Mouse (Mus musculus): ENCODE results near the gene Kat5. TPM values are rescaled to one million over a fixed set of nuclear protein-coding genes. Genes with fewer than 3 reads are reported as not detected.

Kat5 gene
- 45.6 and 47.3 TPM in 2 replicates for polyA plus RNA-seq (2014; fragmentation: Nextera tagmentation; extraction: Ambion mirVana)

- no peaks in the 10 kb centered on the region for H3K27me3 ChIP-seq (ENCODE audit: control insufficient read depth, insufficient read depth, low read length)
- H3K36me3 ChIP-seq (ENCODE audit: control insufficient read depth, insufficient read depth, low read length) = peaks cover 30% of the 10 kb centered on the region
- peak within 1 kb of the TSS; percentile 72 for H3K4me3 ChIP-seq (ENCODE audit: low read depth, low read length)
- peak within 1 kb of the TSS; percentile 99 for H3K27ac ChIP-seq (ENCODE audit: low read depth, low read length)
- under 1% methylated on average over 54 of the region's 55 CpGs for WGBS
- H3K4me1 ChIP-seq (ENCODE audit: control insufficient read depth, insufficient read depth, low read length) = peaks cover 20% of the 10 kb centered on the region
- H3K4me2 ChIP-seq (ENCODE audit: low read depth, low read length) = peak within 1 kb of the TSS; percentile 60
- peak; percentile 93 for ATAC-seq (ENCODE audit: low read depth)
- no peaks in the 10 kb centered on the region for H3K9me3 ChIP-seq (ENCODE audit: control insufficient read depth, low read length)
- peak within 1 kb of the TSS; percentile 85 for H3K9ac ChIP-seq (replicated peaks; ENCODE audit: low read depth, low read length)
These were observed at the start of gene Kat5 for GRCm38 (mm10) chr19:5609547-5610404. TSS of gene Kat5 (minus strand) at chr19:5610237.

- H3K27me3 ChIP-seq (ENCODE audit: control insufficient read depth, insufficient read depth, low read length) = peaks cover 18% of the 10 kb centered on the region
- H3K4me2 ChIP-seq (ENCODE audit: low read depth, low read length) = peak overlapping the region; percentile 45
- 11% methylated on average over 43 of the region's 43 CpGs for WGBS
- H3K9ac ChIP-seq (replicated peaks; ENCODE audit: low read depth, low read length) = peak overlapping the region; percentile 46; the same call in 1 of the 2 replicates
- H3K4me3 ChIP-seq (ENCODE audit: low read depth, low read length) = peak overlapping the region; percentile 26
- H3K9me3 ChIP-seq (ENCODE audit: control insufficient read depth, low read length) = no peaks in the 10 kb centered on the region
- H3K4me1 ChIP-seq (ENCODE audit: control insufficient read depth, insufficient read depth, low read length) = peaks cover 14% of the 10 kb centered on the region; the same call in 1 of the 2 replicates
- ATAC-seq (ENCODE audit: low read depth) = 0 out of 2 replicates have a peak, but pooled peaks have one; percentile 23
- peaks cover 4% of the 10 kb centered on the region; the same call in 1 of the 2 replicates for H3K36me3 ChIP-seq (ENCODE audit: control insufficient read depth, insufficient read depth, low read length)
- no peak overlapping the region for H3K27ac ChIP-seq (ENCODE audit: low read depth, low read length)
These were observed 44.8 kb upstream of the Kat5 start for GRCm38 (mm10) chr19:5654720-5655298.

GRCm38 (mm10) chr19:5653969-5654719, 44.1 kb upstream of the Kat5 start:
- Histone ChIP-seq H3K27me3 (ENCODE audit: control insufficient read depth, insufficient read depth, low read length) (peaks cover 18% of the 10 kb centered on the region), H3K36me3 (ENCODE audit: control insufficient read depth, insufficient read depth, low read length) (peaks cover 4% of the 10 kb centered on the region; the same call in 1 of the 2 replicates), H3K4me1 (ENCODE audit: control insufficient read depth, insufficient read depth, low read length) (peaks cover 17% of the 10 kb centered on the region), H3K9ac (replicated peaks; ENCODE audit: low read depth, low read length) (peak overlapping the region; percentile 46), H3K27ac (ENCODE audit: low read depth, low read length) (no peak overlapping the region), H3K4me2 (ENCODE audit: low read depth, low read length) (peak overlapping the region; percentile 45), H3K9me3 (ENCODE audit: control insufficient read depth, low read length) (no peaks in the 10 kb centered on the region), H3K4me3 (ENCODE audit: low read depth, low read length) (peak overlapping the region; percentile 26)
- 0 out of 2 replicates have a peak, but pooled peaks have one; percentile 30 for ATAC-seq (ENCODE audit: low read depth)
- WGBS = 6% methylated on average over 62 of the region's 62 CpGs

GRCm38 (mm10) chr19:5652570-5652969, 42.5 kb upstream of the Kat5 start:
- Histone ChIP-seq H3K27ac (ENCODE audit: low read depth, low read length) (no peak overlapping the region), H3K36me3 (ENCODE audit: control insufficient read depth, insufficient read depth, low read length) (peaks cover 8% of the 10 kb centered on the region), H3K4me1 (ENCODE audit: control insufficient read depth, insufficient read depth, low read length) (peaks cover 28% of the 10 kb centered on the region), H3K4me3 (ENCODE audit: low read depth, low read length) (no peak overlapping the region), H3K4me2 (ENCODE audit: low read depth, low read length) (no peak overlapping the region), H3K9ac (replicated peaks; ENCODE audit: low read depth, low read length) (no peak overlapping the region), H3K9me3 (ENCODE audit: control insufficient read depth, low read length) (no peaks in the 10 kb centered on the region), H3K27me3 (ENCODE audit: control insufficient read depth, insufficient read depth, low read length) (peaks cover 18% of the 10 kb centered on the region)
- no peak for ATAC-seq (ENCODE audit: low read depth)
- WGBS = 84% methylated on average over 6 of the region's 6 CpGs

- H3K4me1 ChIP-seq (ENCODE audit: control insufficient read depth, insufficient read depth, low read length) = peaks cover 28% of the 10 kb centered on the region
- WGBS = 67% methylated on average over 13 of the region's 13 CpGs
These were observed 41.7 kb upstream of the Kat5 start for GRCm38 (mm10) chr19:5651502-5652274.

GRCm38 (mm10) chr19:5649298-5649741, 39.3 kb upstream of the Kat5 start:
- no peak for ATAC-seq (ENCODE audit: low read depth)
- Histone ChIP-seq H3K4me3 (ENCODE audit: low read depth, low read length) (peak overlapping the region; percentile 14; the same call in 1 of the 2 replicates), H3K9ac (replicated peaks; ENCODE audit: low read depth, low read length) (peak overlapping the region; percentile 18; the same call in 1 of the 2 replicates), H3K4me1 (ENCODE audit: control insufficient read depth, insufficient read depth, low read length) (peaks cover 19% of the 10 kb centered on the region), H3K36me3 (ENCODE audit: control insufficient read depth, insufficient read depth, low read length) (peaks cover 39% of the 10 kb centered on the region), H3K27me3 (ENCODE audit: control insufficient read depth, insufficient read depth, low read length) (peaks cover 4% of the 10 kb centered on the region), H3K27ac (ENCODE audit: low read depth, low read length) (no peak overlapping the region; the same call in 1 of the 2 replicates), H3K4me2 (ENCODE audit: low read depth, low read length) (peak overlapping the region; percentile 35), H3K9me3 (ENCODE audit: control insufficient read depth, low read length) (no peaks in the 10 kb centered on the region)
- 66% methylated on average over 6 of the region's 6 CpGs for WGBS

More at GRCm38 (mm10) chr19:5651502-5652274, 41.7 kb upstream of the Kat5 start:
- peaks cover 18% of the 10 kb centered on the region for H3K27me3 ChIP-seq (ENCODE audit: control insufficient read depth, insufficient read depth, low read length)
- ATAC-seq (ENCODE audit: low read depth) = no peak
- no peak overlapping the region for H3K9ac ChIP-seq (replicated peaks; ENCODE audit: low read depth, low read length)
- no peaks in the 10 kb centered on the region for H3K9me3 ChIP-seq (ENCODE audit: control insufficient read depth, low read length)
- no peak overlapping the region for H3K4me3 ChIP-seq (ENCODE audit: low read depth, low read length)
- peaks cover 17% of the 10 kb centered on the region for H3K36me3 ChIP-seq (ENCODE audit: control insufficient read depth, insufficient read depth, low read length)
- no peak overlapping the region for H3K4me2 ChIP-seq (ENCODE audit: low read depth, low read length)
- no peak overlapping the region for H3K27ac ChIP-seq (ENCODE audit: low read depth, low read length)

- H3K4me2 ChIP-seq (ENCODE audit: low read depth, low read length) = peak overlapping the region; percentile 35
- WGBS = 13% methylated on average over 26 of the region's 26 CpGs
- peak overlapping the region; percentile 14; the same call in 1 of the 2 replicates for H3K4me3 ChIP-seq (ENCODE audit: low read depth, low read length)
- peak; percentile 91 for ATAC-seq (ENCODE audit: low read depth)
- peak overlapping the region; percentile 18; the same call in 1 of the 2 replicates for H3K9ac ChIP-seq (replicated peaks; ENCODE audit: low read depth, low read length)
- H3K4me1 ChIP-seq (ENCODE audit: control insufficient read depth, insufficient read depth, low read length) = peaks cover 14% of the 10 kb centered on the region
- peaks cover 44% of the 10 kb centered on the region for H3K36me3 ChIP-seq (ENCODE audit: control insufficient read depth, insufficient read depth, low read length)
- no peaks in the 10 kb centered on the region for H3K9me3 ChIP-seq (ENCODE audit: control insufficient read depth, low read length)
- H3K27me3 ChIP-seq (ENCODE audit: control insufficient read depth, insufficient read depth, low read length) = no peaks in the 10 kb centered on the region
- peak overlapping the region; percentile 73 for H3K27ac ChIP-seq (ENCODE audit: low read depth, low read length)
These were observed 38.6 kb upstream of the Kat5 start for GRCm38 (mm10) chr19:5648401-5649297.

Data from neural tube, embryonic 14.5 days (tissue).